Mouse (Mus musculus) cerebellum, postnatal 25 days (tissue): Measurements from ENCODE around the gene Gpbp1.

Experiments used
- DNase-seq, 2 experiments: peaks; one replicate each; pipeline ENCODE4 v3.0.0; 2021; ENCODE audit warnings: mixed read lengths in 2 of 2

The Gpbp1 gene

GRCm38 (mm10) chr13:111461424-111461823 lies 28.5 kb downstream of the Gpbp1 start:
- DNase-seq: no peak

- no peak for DNase-seq
Measured at GRCm38 (mm10) chr13:111456790-111457189, 33.1 kb downstream of the Gpbp1 start.

- no peak for DNase-seq
Measured at GRCm38 (mm10) chr13:111444325-111444724, 45.6 kb downstream of the Gpbp1 start.

- no peak for DNase-seq
Measured at GRCm38 (mm10) chr13:111431174-111431573, 58.7 kb downstream of the Gpbp1 start.

- no peak for DNase-seq
Measured at GRCm38 (mm10) chr13:111421330-111421729, 68.6 kb downstream of the Gpbp1 start.

- no peak for DNase-seq
Measured at GRCm38 (mm10) chr13:111418087-111418486, 71.8 kb downstream of the Gpbp1 start.

- DNase-seq: peak; percentile 57 to 81
Measured at GRCm38 (mm10) chr13:111413156-111413555, 76.8 kb downstream of the Gpbp1 start.

- peak; percentile 36 to 51 for DNase-seq
Measured at GRCm38 (mm10) chr13:111410831-111411230, 79.1 kb downstream of the Gpbp1 start.

- DNase-seq: peak in 1 of 2 experiments; percentile 23
Measured at GRCm38 (mm10) chr13:111406859-111407389, 83.0 kb downstream of the Gpbp1 start.

- DNase-seq: no peak
Measured at GRCm38 (mm10) chr13:111405956-111406355, 84.0 kb downstream of the Gpbp1 start.

GRCm38 (mm10) chr13:111397600-111398151 lies 92.2 kb downstream of the Gpbp1 start:
- DNase-seq: no peak

GRCm38 (mm10) chr13:111397061-111397460 lies 92.8 kb downstream of the Gpbp1 start:
- DNase-seq: no peak

GRCm38 (mm10) chr13:111395528-111395927 lies 94.4 kb downstream of the Gpbp1 start:
- no peak for DNase-seq

- no peak for DNase-seq
Measured at GRCm38 (mm10) chr13:111394904-111395303, 95.0 kb downstream of the Gpbp1 start.

- DNase-seq: peak; percentile 43 to 49
Measured at GRCm38 (mm10) chr13:111394341-111394740, 95.6 kb downstream of the Gpbp1 start.

- DNase-seq: no peak
Measured at GRCm38 (mm10) chr13:111393426-111393825, 96.5 kb downstream of the Gpbp1 start.

- DNase-seq: no peak
Measured at GRCm38 (mm10) chr13:111391426-111391825, 98.5 kb downstream of the Gpbp1 start.

- DNase-seq: no peak
Measured at GRCm38 (mm10) chr13:111391011-111391410, 98.9 kb downstream of the Gpbp1 start.

GRCm38 (mm10) chr13:111384011-111384985 lies 105.6 kb downstream of the Gpbp1 start:
- peak; percentile 12 to 18 for DNase-seq
